Mouse (Mus musculus) olfactory bulb, adult 2 months (tissue): ENCODE data around the gene Tmem164.

ENCODE experiments used
- CTCF ChIP-seq: fragments of 200-500 bp; IDR thresholded peaks from 2 replicates; pipeline ENCODE4 v1.5.1; 2012; ENCODE audit warnings: low read depth, mild to moderate bottlenecking, low read length, moderate library complexity; ENCODE audit not compliant: insufficient read depth
- POLR2A ChIP-seq: fragments of 200-500 bp; IDR thresholded peaks from 2 replicates; pipeline ENCODE4 v1.6.1; 2012; ENCODE audit warnings: mild to moderate bottlenecking, low read depth, low read length, moderate library complexity; ENCODE audit not compliant: insufficient read depth

DNA sequence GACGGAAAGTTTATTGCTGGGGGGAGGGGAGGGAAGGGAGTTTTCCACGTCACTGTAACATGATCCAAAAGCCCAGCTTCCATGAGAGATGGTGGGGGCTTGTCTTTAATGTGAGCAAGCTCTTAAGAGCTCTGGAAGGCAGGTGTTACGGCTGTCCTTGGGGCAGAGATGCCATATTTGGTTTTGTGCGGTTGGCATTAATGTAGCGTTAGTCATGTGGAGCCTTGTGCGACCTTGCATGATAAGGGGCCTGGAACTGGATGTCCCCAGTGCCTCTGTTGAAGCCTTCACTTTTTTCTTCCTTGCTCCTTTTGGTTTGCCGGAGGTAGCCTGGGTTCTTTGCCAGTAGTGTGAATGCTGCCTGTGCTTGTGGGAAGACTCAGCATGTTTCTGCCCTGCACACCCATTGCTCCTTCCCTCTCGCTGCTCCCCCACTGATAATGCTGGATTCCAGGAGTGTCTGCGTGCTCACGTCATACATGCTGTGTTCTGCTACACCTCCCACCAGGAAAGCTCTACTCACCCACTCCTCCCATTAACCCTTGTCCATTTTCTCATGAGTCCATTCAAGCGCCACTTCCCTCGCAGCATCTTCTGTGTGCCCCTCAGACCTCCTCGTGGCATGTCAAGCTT lies 152.1 kb downstream of the Tmem164 start:
- no peak for TF ChIP-seq CTCF
- TF ChIP-seq POLR2A, result no peak
